Mouse (Mus musculus) forebrain, embryonic 10.5 days (tissue): ENCODE results near the gene Treml1. TPM values are rescaled to one million over a fixed set of nuclear protein-coding genes. Genes with fewer than 3 reads are reported as not detected.
A peak's percentile ranks its signal among the peaks of the same experiment; 100 is the strongest.

Experiments used
- DNase-seq: peaks from one replicate; pipeline ENCODE4 v3.0.0-alpha.2; 2017; ENCODE audit warnings: low spot score; ENCODE audit errors: extremely low spot score
- H3K27ac ChIP-seq: fragments of 300-500 bp; sonication (generic); 2 replicates; pipeline ENCODE4 v1.5.1; 2016; ENCODE audit warnings: mild to moderate bottlenecking
- H3K27me3 ChIP-seq: fragments of 300-500 bp; sonication (generic); 2 replicates; pipeline ENCODE4 v1.6.1; 2016; ENCODE audit warnings: mild to moderate bottlenecking; ENCODE audit not compliant: poor library complexity, severe bottlenecking
- H3K36me3 ChIP-seq: fragments of 300-500 bp; sonication (generic); replicated peaks from 2 replicates; pipeline ENCODE4 v1.6.1; 2016; ENCODE audit warnings: mild to moderate bottlenecking, moderate library complexity
- H3K4me1 ChIP-seq: fragments of 300-500 bp; sonication (generic); 2 replicates; pipeline ENCODE4 v1.6.1; 2016
- H3K4me3 ChIP-seq: fragments of 300-500 bp; sonication (generic); 2 replicates; pipeline ENCODE4 v1.5.1; 2016; ENCODE audit warnings: mild to moderate bottlenecking, moderate library complexity
- H3K9me3 ChIP-seq: fragments of 300-500 bp; sonication (generic); 2 replicates; pipeline ENCODE4 v1.6.1; 2016; ENCODE audit warnings: mild to moderate bottlenecking, moderate library complexity
- WGBS: fragments of 180-500 bp; shearing (Covaris S2); methylation state at CpG from one replicate; pipeline ENCODE4 v1.1.7; 2016; 5-methylcytosine and 5-hydroxymethylcytosine counted together
- polyA plus RNA-seq: library from polyadenylated mRNA; unstranded; fragments of >200 nt; fragmentation: Nextera tagmentation; extraction: Ambion mirVana; gene quantifications from 2 replicates; pipeline ENCODE4 v1.2.1, GENCODE M21; 2016

Gene Treml1
- polyA plus RNA-seq, 1 experiment from 2014 or later = 2.6 TPM

DNA sequence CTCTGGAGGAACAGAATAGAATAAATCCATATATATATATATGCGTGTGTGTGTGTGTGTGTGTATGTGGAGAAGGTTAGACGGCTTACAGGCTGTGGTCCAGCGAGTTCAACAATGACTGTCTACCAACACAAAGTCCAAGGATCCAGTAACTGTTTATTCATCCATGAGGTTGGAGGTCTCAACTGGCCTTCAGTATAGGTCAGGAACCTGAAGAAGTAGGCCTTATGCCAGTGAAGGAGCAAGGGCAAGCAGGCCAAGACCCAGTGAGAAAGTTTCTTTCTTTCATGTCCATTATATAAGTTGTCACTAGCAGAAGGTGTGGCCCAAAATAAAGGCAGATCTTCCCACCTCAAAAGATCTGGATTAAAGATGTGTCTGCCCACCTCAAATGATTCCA, 43.0 kb downstream of the Treml1 start:
- Histone ChIP-seq H3K36me3 (peaks cover 57% of the 10 kb centered on the region), H3K4me1 (peaks cover 9% of the 10 kb centered on the region), H3K9me3 (no peaks in the 10 kb centered on the region), H3K27ac (no peak overlapping the region), H3K27me3 (no peaks in the 10 kb centered on the region), H3K4me3 (no peak overlapping the region)
- DNase-seq = no peak
- 94% methylated on average over 3 of the region's 3 CpGs for WGBS

DNA sequence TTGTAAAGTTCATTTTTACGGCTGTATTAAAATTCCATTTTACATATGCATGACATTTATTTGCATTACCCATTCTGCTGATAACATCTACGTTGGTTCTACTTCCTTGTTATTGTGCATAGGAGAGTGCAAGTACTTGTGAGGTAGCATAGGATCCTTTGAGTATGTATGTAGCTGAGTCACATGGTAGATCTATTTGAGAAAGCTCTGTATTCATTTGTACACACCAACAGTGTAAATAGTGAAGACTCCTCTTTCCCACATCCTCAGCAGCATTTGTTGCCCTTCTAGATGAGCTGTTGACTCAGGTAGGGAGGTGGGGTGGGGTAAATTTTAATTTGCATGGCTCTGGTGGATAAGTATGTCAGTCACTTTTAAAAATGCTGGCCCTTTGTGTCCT, 44.1 kb downstream of the Treml1 start:
- no peak for DNase-seq
- no peaks in the 10 kb centered on the region for H3K27me3 ChIP-seq
- WGBS = 95% methylated on average over 2 of the region's 2 CpGs
- H3K27ac ChIP-seq = no peak overlapping the region
- no peaks in the 10 kb centered on the region for H3K9me3 ChIP-seq
- H3K4me1 ChIP-seq = peaks cover 14% of the 10 kb centered on the region
- H3K4me3 ChIP-seq = no peak overlapping the region
- H3K36me3 ChIP-seq = peaks cover 46% of the 10 kb centered on the region

DNA sequence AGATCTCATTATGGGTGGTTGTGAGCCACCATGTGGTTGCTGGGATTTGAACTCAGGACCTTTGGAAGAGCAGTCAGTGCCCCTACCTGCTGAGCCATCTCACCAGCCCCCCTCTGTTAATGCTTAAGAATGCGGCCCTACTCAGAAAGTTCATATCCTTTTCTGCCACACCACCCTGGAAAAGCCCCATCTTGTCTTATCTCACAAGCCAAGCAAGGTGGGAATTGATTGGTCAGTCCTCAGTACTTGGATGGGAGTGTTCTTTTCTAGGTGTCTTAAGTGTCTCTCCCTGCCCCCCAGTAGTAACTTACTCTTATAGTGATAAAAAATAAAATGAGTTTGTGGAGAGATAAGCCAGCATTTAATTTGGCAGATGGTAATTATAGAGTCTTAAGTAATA, 45.0 kb downstream of the Treml1 start:
- WGBS = 89% methylated on average over 1 of the region's 1 CpGs
- Histone ChIP-seq H3K27ac (no peak overlapping the region), H3K27me3 (no peaks in the 10 kb centered on the region), H3K4me3 (no peak overlapping the region), H3K4me1 (peaks cover 14% of the 10 kb centered on the region), H3K9me3 (no peaks in the 10 kb centered on the region), H3K36me3 (peaks cover 37% of the 10 kb centered on the region)
- no peak for DNase-seq

DNA sequence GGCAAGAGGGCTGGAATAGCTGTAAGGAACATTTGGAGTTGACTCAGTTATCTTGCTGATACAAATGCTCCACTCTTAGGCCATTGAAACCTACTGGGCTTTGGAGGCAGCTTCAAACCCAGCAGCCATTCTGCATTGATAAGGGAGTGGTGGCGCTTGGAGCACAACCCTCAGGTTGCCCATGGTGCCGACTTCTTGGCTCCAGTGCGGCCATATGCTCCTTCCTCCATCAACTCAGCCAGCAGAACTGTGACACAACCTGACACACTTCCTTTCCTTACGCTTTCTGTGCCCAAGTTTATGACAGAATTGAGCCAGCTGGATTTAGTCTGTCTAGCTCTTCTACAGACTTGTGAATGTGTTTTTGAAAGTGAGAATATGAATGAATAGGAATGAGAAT, 47.4 kb downstream of the Treml1 start:
- H3K36me3 ChIP-seq = peaks cover 27% of the 10 kb centered on the region
- no peaks in the 10 kb centered on the region for H3K27me3 ChIP-seq
- no peaks in the 10 kb centered on the region for H3K9me3 ChIP-seq
- H3K4me1 ChIP-seq = peaks cover 27% of the 10 kb centered on the region
- peak overlapping the region; percentile 90 for H3K4me3 ChIP-seq
- H3K27ac ChIP-seq = peak overlapping the region; percentile 99; the same call in 1 of the 2 replicates
- no peak for DNase-seq
- WGBS = 93% methylated on average over 4 of the region's 4 CpGs

DNA sequence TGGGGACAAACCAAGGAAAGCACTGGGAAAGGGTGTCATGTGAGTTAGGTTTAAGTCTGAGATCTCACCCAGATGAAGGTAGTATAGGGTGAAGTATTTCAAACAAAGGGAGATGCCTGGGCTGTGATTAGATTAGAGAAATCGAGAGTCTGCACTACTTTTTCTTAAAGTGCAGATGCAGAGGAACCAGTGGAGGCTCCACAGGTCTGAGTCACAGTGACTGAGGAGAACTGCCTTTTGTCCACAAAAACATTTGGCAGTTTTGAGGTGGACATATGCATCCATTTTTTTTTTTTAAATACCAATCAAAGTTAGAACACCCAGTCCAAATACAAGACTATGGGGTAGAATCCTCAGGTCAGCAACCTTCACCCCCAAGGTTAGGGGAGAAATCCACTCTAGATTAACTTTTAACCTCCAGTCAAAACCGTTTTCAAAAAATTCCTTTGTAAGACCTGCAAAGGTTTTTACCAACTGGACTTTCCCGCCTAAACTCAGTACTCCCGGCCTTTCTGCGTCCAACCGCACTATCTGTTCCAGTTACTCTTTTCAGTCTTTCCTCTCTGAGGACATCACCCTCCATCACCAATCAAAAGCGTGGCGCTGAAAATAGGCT, 48.3 kb downstream of the Treml1 start:
- DNase-seq = peak; percentile 51
- H3K36me3 ChIP-seq = peaks cover 28% of the 10 kb centered on the region
- WGBS = 16% methylated on average over 8 of the region's 8 CpGs
- peak overlapping the region; percentile 90 for H3K4me3 ChIP-seq
- peaks cover 27% of the 10 kb centered on the region for H3K4me1 ChIP-seq
- H3K27me3 ChIP-seq = no peaks in the 10 kb centered on the region
- no peaks in the 10 kb centered on the region for H3K9me3 ChIP-seq
- peak overlapping the region; percentile 99 for H3K27ac ChIP-seq

DNA sequence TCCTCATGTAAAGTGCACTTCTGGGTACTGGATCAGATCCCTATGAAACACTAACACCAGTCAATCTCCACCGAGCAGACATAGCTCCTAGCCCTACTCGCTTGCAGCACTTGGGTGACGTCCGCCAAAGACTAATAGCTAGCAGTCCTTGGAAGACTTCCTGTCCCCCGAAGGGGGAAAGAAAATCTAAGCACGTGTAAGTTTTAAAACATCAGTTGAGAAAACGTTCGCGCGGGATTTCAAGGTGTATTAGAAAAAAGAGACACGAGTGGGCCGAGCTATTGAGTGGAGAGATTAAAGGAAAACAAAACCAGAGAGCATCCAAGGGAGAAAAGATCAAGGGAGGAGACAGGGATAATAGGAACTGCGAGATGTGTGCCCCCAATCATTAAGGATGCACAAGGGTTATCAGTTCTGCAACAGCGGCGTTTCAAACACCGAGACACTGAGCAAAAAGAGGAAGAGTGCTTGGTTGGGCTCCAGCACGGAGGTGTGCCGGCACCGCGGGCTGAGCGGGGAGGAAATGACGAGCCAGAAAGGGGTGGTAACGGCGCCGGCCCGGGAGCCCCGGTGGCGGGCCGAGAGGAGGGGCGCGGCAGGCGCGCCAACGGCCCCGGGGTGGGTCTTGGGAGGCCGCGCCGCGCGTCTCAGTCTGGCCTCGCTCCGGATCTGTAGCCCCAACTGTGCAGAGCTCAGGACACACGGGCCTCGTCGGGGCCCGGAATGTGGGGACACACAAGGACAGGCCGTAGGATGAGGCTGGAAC, 49.0 kb downstream of the Treml1 start:
- no peaks in the 10 kb centered on the region for H3K9me3 ChIP-seq
- H3K27ac ChIP-seq = peak overlapping the region; percentile 99
- peaks cover 27% of the 10 kb centered on the region for H3K4me1 ChIP-seq
- H3K36me3 ChIP-seq = peaks cover 33% of the 10 kb centered on the region
- peak; percentile 77 for DNase-seq
- peak overlapping the region; percentile 90 for H3K4me3 ChIP-seq
- WGBS = under 1% methylated on average over 47 of the region's 47 CpGs
- H3K27me3 ChIP-seq = no peaks in the 10 kb centered on the region

DNA sequence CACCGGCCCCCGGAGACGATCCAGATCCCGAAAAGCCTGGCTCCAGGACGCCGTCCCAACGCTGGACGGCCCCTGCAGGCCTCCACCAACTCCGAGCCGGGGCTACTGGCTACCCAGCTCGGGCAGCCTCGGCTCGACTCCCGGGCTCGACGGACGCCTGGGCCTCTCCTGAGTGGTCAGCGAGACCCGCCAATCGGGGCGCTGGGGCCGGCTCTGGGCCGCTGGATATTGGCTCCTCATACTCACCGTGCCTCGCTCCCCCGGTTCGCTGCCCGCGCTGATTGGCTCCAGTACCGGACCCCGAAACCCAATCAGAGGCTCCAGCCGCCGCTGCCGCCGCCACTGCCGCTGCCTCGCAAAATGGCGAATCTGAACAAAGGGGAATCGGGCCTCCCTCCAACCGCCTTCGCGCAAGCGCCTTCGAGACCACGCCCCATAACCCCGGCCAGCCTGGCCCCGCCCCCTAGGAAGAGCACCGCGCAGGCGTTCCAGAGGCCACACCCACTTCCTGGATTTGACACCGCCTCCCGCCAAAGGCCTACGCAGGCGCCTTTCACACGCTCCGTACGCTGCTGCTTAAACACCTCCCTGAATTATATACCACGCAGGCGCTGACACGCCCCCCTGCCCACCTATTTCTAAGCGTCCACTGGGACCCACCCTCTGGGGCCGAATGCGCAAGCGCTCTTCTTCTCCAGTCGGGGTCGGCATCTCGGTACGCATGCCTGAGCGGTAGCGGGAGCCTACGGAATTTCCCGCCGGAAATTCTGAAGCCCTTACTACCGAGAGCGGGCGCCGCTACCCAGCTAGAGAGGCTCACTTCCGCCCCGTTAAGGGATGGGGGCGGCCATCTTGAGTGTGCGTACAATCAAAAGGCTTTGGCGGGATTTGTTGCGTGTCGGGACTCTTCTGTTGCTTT, 49.9 kb downstream of the Treml1 start, which contains the start of the genes Nfya and Oard1:
TSS of gene Nfya (minus strand) at position 527 of the 919 bp plus-strand sequence.
TSS of gene Oard1 (plus strand) at position 635 of the 919 bp plus-strand sequence.
- Histone ChIP-seq H3K27me3 (no peaks in the 10 kb centered on the region), H3K27ac (peak within 1 kb of the TSS; percentile 99), H3K4me3 (peak within 1 kb of the TSS; percentile 90), H3K36me3 (peaks cover 37% of the 10 kb centered on the region), H3K4me1 (peaks cover 27% of the 10 kb centered on the region), H3K9me3 (no peaks in the 10 kb centered on the region)
- DNase-seq = peak; percentile 100
- under 1% methylated on average over 84 of the region's 84 CpGs for WGBS

DNA sequence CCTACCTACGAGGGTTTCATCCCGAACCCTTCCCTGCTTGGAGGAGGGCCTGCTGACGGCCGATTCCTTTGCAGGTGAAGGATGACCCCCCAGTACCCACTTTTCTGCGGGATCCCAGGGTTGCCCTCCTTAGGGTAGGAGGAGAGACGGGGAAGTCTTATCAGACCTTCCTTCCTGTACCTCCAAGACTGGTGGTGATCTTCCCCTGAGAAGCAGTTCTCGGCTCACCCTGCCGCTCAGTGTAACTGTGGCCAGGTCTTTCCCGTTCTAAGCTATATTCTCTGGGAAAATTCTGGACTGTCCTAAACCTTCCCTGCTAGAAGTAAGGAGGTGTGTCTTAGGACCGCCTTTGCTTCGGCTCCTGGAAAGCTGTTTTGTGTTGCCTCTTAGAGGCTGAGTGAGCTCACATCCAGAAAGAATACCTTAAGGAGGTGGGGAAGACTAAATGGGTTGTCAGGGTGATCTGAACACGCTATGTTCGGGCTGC, 50.6 kb downstream of the Treml1 start:
- H3K27me3 ChIP-seq = no peaks in the 10 kb centered on the region
- H3K27ac ChIP-seq = peak overlapping the region; percentile 99
- peaks cover 44% of the 10 kb centered on the region for H3K36me3 ChIP-seq
- peak overlapping the region; percentile 90 for H3K4me3 ChIP-seq
- no peak for DNase-seq
- H3K4me1 ChIP-seq = peaks cover 27% of the 10 kb centered on the region
- no peaks in the 10 kb centered on the region for H3K9me3 ChIP-seq
- under 1% methylated on average over 13 of the region's 13 CpGs for WGBS

DNA sequence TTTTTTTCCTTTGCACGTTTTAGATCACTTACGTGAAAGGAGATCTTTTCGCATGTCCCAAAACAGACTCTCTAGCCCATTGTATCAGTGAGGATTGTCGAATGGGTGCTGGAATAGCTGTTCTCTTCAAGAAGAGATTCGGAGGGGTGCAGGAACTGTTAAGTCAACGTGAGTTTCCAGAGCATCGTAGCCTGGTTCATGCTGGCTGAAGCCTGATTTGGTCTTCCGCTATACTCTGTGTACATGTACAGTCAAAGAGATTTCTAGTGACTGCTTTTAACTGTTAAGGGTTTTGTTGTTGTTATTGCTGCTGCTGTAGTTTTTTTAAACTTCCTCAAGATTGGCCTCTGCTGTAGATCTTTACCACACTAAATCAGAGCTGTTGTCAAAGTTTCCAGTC, 51.5 kb downstream of the Treml1 start:
- Histone ChIP-seq H3K36me3 (peaks cover 50% of the 10 kb centered on the region), H3K4me1 (peaks cover 27% of the 10 kb centered on the region), H3K27me3 (no peaks in the 10 kb centered on the region), H3K4me3 (peak overlapping the region; percentile 90), H3K9me3 (no peaks in the 10 kb centered on the region), H3K27ac (peak overlapping the region; percentile 99)
- no peak for DNase-seq
- WGBS = 68% methylated on average over 8 of the region's 8 CpGs

DNA sequence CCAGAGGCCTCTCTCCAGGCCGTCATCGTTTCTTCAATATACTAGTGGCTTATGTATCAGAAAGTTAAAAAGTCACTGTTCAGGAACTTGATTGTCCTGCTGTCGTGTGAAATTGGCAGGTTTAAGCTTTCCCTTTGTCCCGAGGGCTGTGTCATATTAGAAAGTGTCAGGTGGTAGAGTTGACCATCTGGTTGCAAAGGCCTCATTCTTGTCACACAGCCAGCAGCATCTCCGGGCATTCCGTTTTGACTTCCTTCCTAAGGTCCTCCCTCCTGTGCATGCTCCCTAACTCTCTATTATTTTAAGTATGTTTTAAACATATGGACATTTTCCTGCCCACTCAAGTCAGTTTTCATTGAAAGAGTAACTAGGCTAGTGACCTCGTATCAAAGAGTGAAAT, 56.3 kb downstream of the Treml1 start:
- H3K27ac ChIP-seq = no peak overlapping the region
- no peaks in the 10 kb centered on the region for H3K27me3 ChIP-seq
- DNase-seq = no peak
- H3K4me1 ChIP-seq = peaks cover 12% of the 10 kb centered on the region
- H3K36me3 ChIP-seq = peaks cover 77% of the 10 kb centered on the region
- no peaks in the 10 kb centered on the region for H3K9me3 ChIP-seq
- H3K4me3 ChIP-seq = no peak overlapping the region
- WGBS = 91% methylated on average over 7 of the region's 7 CpGs
